In the genomic region with DNA sequence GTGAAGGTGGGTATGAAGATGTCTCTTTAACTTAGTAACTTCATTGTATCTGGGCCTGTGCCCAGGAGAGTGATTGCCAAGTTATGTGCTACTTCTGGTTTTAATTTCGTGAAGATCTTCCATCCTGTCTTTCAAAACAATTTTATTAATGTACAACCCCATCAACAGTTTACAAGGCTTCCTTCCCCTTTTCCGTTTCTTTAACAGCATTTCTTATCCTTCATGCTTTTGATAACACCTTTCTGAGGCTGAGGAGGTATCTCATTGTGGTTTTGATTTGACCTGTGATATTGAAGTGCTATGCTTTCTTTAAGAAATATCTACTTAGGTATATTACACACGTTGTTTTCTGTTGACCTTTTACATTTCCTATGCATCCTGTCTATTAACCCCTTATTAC, we compare ENCODE assay signal across 24 mouse cellular contexts.
A peak's percentile ranks its signal among the peaks of the same experiment; 100 is the strongest.
DNase-seq lines count a peak whose midpoint lies in the region; ATAC-seq lines count a peak whose summit lies in the region.
"Had no signal": no experiment of that assay in that cellular context is flagged by ENCODE, and none has a peak within 500 bp of the region (broad histone marks: within the 10 kb centered on the region; RNA-seq: fewer than 3 reads in every experiment).

No protein-coding gene starts in this region.

- H3K27me3 ChIP-seq in intestine, embryonic 16.5 days (replicated peaks; ENCODE audit: control insufficient read depth, insufficient read depth, low read length): no peaks in the 10 kb centered on the region
- H3K27me3 ChIP-seq: embryonic facial prominence, embryonic 13.5 days; embryonic facial prominence, embryonic 15.5 days; forebrain, embryonic 12.5 days; Patski had no signal

- DNase-seq in 3T3-L1 (ENCODE audit: low read depth, low spot score) (peak; percentile 26), MEL-GATA-1-ER (ENCODE audit: extremely low read depth, low read depth) (peak; percentile 13)
- no peak for DNase-seq in kidney, postnatal 10 days
- DNase-seq in right cerebral cortex, postnatal 10 days (ENCODE audit: low spot score in 2 of 2): no peak
- DNase-seq: adrenal gland, adult 2 months; adrenal gland, postnatal 10 days; adrenal gland, postnatal 25 days; cerebellum, adult 11 months; cerebellum, adult 18-20 months; cerebellum, adult 8-10 months; cerebellum, adult 9-11 months; cerebellum, postnatal 14 days; cerebellum, postnatal 36 days; embryo, embryonic 11 days had no signal

- H3K4me3 ChIP-seq in intestine, embryonic 16.5 days (ENCODE audit: low read length): no peak overlapping the region
- H3K4me3 ChIP-seq: embryonic facial prominence, embryonic 13.5 days; embryonic facial prominence, embryonic 15.5 days; erythroblast, embryonic 14.5 days; forebrain, embryonic 10.5 days; forebrain, embryonic 12.5 days had no signal

- no peak overlapping the region for H3K27ac ChIP-seq in intestine, embryonic 16.5 days (ENCODE audit: low read length)
- H3K27ac ChIP-seq: embryonic facial prominence, embryonic 13.5 days; embryonic facial prominence, embryonic 15.5 days; forebrain, embryonic 10.5 days; forebrain, embryonic 12.5 days had no signal

- peak; percentile 23 for ATAC-seq in activated CD4-positive, CD25-positive, alpha-beta regulatory T cell, adult 4 months
- ATAC-seq in intestine, embryonic 16.5 days: no peak
- ATAC-seq: forebrain, embryonic 14.5 days; forebrain, embryonic 16.5 days; Patski had no signal

- H3K4me1 ChIP-seq in intestine, embryonic 16.5 days (ENCODE audit: control insufficient read depth, insufficient read depth, low read length): no peaks in the 10 kb centered on the region

- no peaks in the 10 kb centered on the region for H3K36me3 ChIP-seq in intestine, embryonic 16.5 days (ENCODE audit: control insufficient read depth, insufficient read depth, low read length)
- H3K36me3 ChIP-seq: embryonic facial prominence, embryonic 13.5 days; embryonic facial prominence, embryonic 15.5 days; forebrain, embryonic 10.5 days; forebrain, embryonic 12.5 days had no signal

- H3K9ac ChIP-seq in intestine, embryonic 16.5 days (ENCODE audit: low read depth, low read length): no peak overlapping the region
- H3K9ac ChIP-seq: embryonic facial prominence, embryonic 13.5 days; embryonic facial prominence, embryonic 15.5 days; forebrain, embryonic 12.5 days had no signal

- no peaks in the 10 kb centered on the region for H3K9me3 ChIP-seq in intestine, embryonic 16.5 days (ENCODE audit: control insufficient read depth, low read length)
- H3K9me3 ChIP-seq: embryonic facial prominence, embryonic 13.5 days; embryonic facial prominence, embryonic 15.5 days; forebrain, embryonic 10.5 days; forebrain, embryonic 12.5 days had no signal

- 61% methylated on average over 3 of the region's 3 CpGs for WGBS in intestine, embryonic 16.5 days

- H3K4me2 ChIP-seq in intestine, embryonic 16.5 days (ENCODE audit: low read depth, low read length): no peak overlapping the region
- H3K4me2 ChIP-seq: embryonic facial prominence, embryonic 13.5 days; embryonic facial prominence, embryonic 15.5 days; forebrain, embryonic 12.5 days had no signal

Comparison
In these comparisons a context has a peak if more than half of its experiments do, and no peak if none do; other contexts are left out.
1. DNase-seq: peak in 3T3-L1 (single experiment) and MEL-GATA-1-ER (single experiment); none in kidney, postnatal 10 days (single experiment) and right cerebral cortex, postnatal 10 days (0 of 2).